Mouse (Mus musculus) liver, embryonic 14.5 days (tissue): ENCODE results near the gene Theg. TPM values are rescaled to one million over a fixed set of nuclear protein-coding genes. Genes with fewer than 3 reads are reported as not detected.

Source experiments
- ATAC-seq: fragments of 200-750 bp; cut with Nextera tagmentation; 2 replicates; pipeline ENCODE4 v1.8.0; 2017; ENCODE audit warnings: moderate number of reproducible peaks, mild to moderate bottlenecking, moderate library complexity; ENCODE audit not compliant: insufficient read depth
- DNase-seq, 3 experiments: peaks; one replicate each; pipeline ENCODE4 v3.0.0-alpha.2; 2012 to 2013; ENCODE audit warnings: low read depth in 3 of 3, low spot score in 3 of 3
- H3K27ac ChIP-seq: fragments of 300-500 bp; sonication (generic); 2 replicates; pipeline ENCODE4 v1.5.1; 2014; ENCODE audit warnings: moderate library complexity, mild to moderate bottlenecking, control low read depth, inconsistent platforms
- H3K27me3 ChIP-seq: fragments of 300-500 bp; sonication (generic); 2 replicates; pipeline ENCODE4 v1.6.1; 2014; ENCODE audit warnings: mild to moderate bottlenecking, low read length, moderate library complexity; ENCODE audit not compliant: control insufficient read depth, insufficient read depth
- H3K36me3 ChIP-seq: fragments of 300-500 bp; sonication (generic); replicated peaks from 2 replicates; pipeline ENCODE4 v1.6.1; 2014; ENCODE audit warnings: low read depth; ENCODE audit not compliant: control insufficient read depth, insufficient read depth
- H3K4me1 ChIP-seq, 2 experiments: fragments of 200-500 bp in 1 of 2; fragments of 300-500 bp in 1 of 2; sonication (generic) in 1 of 2; replicated peaks; 2 replicates each; pipeline ENCODE4 v1.6.1; 2012 to 2014; ENCODE audit warnings: antibody characterized with exemption in 1 of 2, inconsistent platforms in 1 of 2, low read length in 1 of 2; ENCODE audit not compliant: control insufficient read depth in 2 of 2, insufficient read depth in 2 of 2
- H3K4me2 ChIP-seq: fragments of 300-500 bp; sonication (generic); 2 replicates; pipeline ENCODE4 v1.6.1; 2014; ENCODE audit warnings: low read depth, mild to moderate bottlenecking, control low read depth, moderate library complexity
- H3K4me3 ChIP-seq, 2 experiments: fragments of 200-500 bp in 1 of 2; fragments of 300-500 bp in 1 of 2; sonication (generic) in 1 of 2; 2 replicates each; pipeline ENCODE4 v1.5.1; 2012 to 2014; ENCODE audit warnings: low read depth in 2 of 2, low read length in 2 of 2, mild to moderate bottlenecking in 2 of 2, control low read depth in 1 of 2, inconsistent platforms in 1 of 2, moderate library complexity in 1 of 2; ENCODE audit not compliant: insufficient read depth in 1 of 2
- H3K9ac ChIP-seq: fragments of 300-500 bp; sonication (generic); replicated peaks from 2 replicates; pipeline ENCODE4 v1.6.1; 2014; ENCODE audit warnings: mild to moderate bottlenecking, control low read depth, moderate library complexity
- H3K9me3 ChIP-seq: fragments of 300-500 bp; sonication (generic); 2 replicates; pipeline ENCODE4 v1.6.1; 2016; ENCODE audit warnings: low read length, mixed read lengths; ENCODE audit not compliant: control insufficient read depth
- CTCF ChIP-seq: IDR thresholded peaks from 2 replicates; pipeline ENCODE4 v1.5.1; 2016; ENCODE audit warnings: antibody characterized with exemption, low read depth, control low read depth
- EP300 ChIP-seq: IDR thresholded peaks from 2 replicates; pipeline ENCODE4 v1.6.1; 2016; ENCODE audit warnings: antibody characterized with exemption, low read depth
- WGBS: fragments of 180-500 bp; shearing (Covaris S2); extraction: QIAGEN DNeasy Blood & Tissue Kit; methylation state at CpG from one replicate; pipeline ENCODE4 v1.1.7; 2014; ENCODE audit not compliant: insufficient replicate concordance; 5-methylcytosine and 5-hydroxymethylcytosine counted together
- polyA plus RNA-seq, 2 experiments: library from polyadenylated mRNA; depleted of rRNA in 1 of 2; stranded (reverse) in 1 of 2; unstranded in 1 of 2; fragments of >200 nt; fragmentation: Nextera tagmentation in 1 of 2; extraction: Ambion mirVana in 1 of 2; gene quantifications; 2 replicates each; pipeline versions ENCODE4 v1.2.1 to v1.2.3; 2012 to 2014

Gene Theg
- polyA plus RNA-seq, 2 experiments, result not detected

GRCm38 (mm10) chr10:79594872-79595589 lies 7.9 kb upstream of the Theg start:
- Histone ChIP-seq H3K4me2 (no peak overlapping the region), H3K9ac (no peak overlapping the region), H3K36me3 (no peaks in the 10 kb centered on the region), H3K27ac (no peak overlapping the region), H3K4me1 (no peaks in the 10 kb centered on the region), H3K27me3 (no peaks in the 10 kb centered on the region; the same call in 1 of the 2 replicates), H3K9me3 (no peaks in the 10 kb centered on the region), H3K4me3 (no peak overlapping the region)
- TF ChIP-seq CTCF, result peak; percentile 86
- no peak for TF ChIP-seq EP300
- no peak for ATAC-seq
- 13% methylated on average over 17 of the region's 17 CpGs for WGBS
- DNase-seq, result peak; percentile 12 to 32 (median 20)

GRCm38 (mm10) chr10:79594111-79594510 lies 7.0 kb upstream of the Theg start:
- Histone ChIP-seq H3K9ac (no peak overlapping the region), H3K4me3 (no peak overlapping the region), H3K4me2 (no peak overlapping the region), H3K27me3 (no peaks in the 10 kb centered on the region; the same call in 1 of the 2 replicates), H3K4me1 (no peaks in the 10 kb centered on the region), H3K36me3 (no peaks in the 10 kb centered on the region), H3K27ac (no peak overlapping the region), H3K9me3 (no peaks in the 10 kb centered on the region)
- DNase-seq (no peak), ATAC-seq (no peak)
- TF ChIP-seq CTCF (no peak), EP300 (no peak)
- 26% methylated on average over 6 of the region's 6 CpGs for WGBS

- no peak overlapping the region for H3K4me3 ChIP-seq
- DNase-seq (no peak), ATAC-seq (no peak)
- no peaks in the 10 kb centered on the region for H3K9me3 ChIP-seq
- H3K36me3 ChIP-seq, result no peaks in the 10 kb centered on the region
- WGBS, result 69% methylated on average over 1 of the region's 1 CpGs
- TF ChIP-seq CTCF (no peak), EP300 (no peak)
- no peaks in the 10 kb centered on the region; the same call in 1 of the 2 replicates for H3K27me3 ChIP-seq
- no peak overlapping the region for H3K9ac ChIP-seq
- H3K27ac ChIP-seq, result no peak overlapping the region
- H3K4me1 ChIP-seq, result no peaks in the 10 kb centered on the region
- H3K4me2 ChIP-seq, result no peak overlapping the region
Observed at GRCm38 (mm10) chr10:79590702-79591101, 3.6 kb upstream of the Theg start.

- H3K9me3 ChIP-seq, result no peaks in the 10 kb centered on the region
- no peaks in the 10 kb centered on the region for H3K36me3 ChIP-seq
- ATAC-seq (no peak), DNase-seq (no peak)
- no peak overlapping the region for H3K9ac ChIP-seq
- 44% methylated on average over 4 of the region's 4 CpGs for WGBS
- H3K4me3 ChIP-seq, result no peak overlapping the region
- H3K4me2 ChIP-seq, result no peak overlapping the region
- no peaks in the 10 kb centered on the region for H3K4me1 ChIP-seq
- no peak overlapping the region for H3K27ac ChIP-seq
- no peaks in the 10 kb centered on the region for H3K27me3 ChIP-seq
- TF ChIP-seq EP300 (no peak), CTCF (no peak)
Observed at GRCm38 (mm10) chr10:79587752-79588126, 608 bp upstream of the Theg start.

- no peaks in the 10 kb centered on the region for H3K27me3 ChIP-seq
- DNase-seq (no peak), ATAC-seq (no peak)
- no peak overlapping the region for H3K9ac ChIP-seq
- no peak overlapping the region for H3K27ac ChIP-seq
- H3K4me1 ChIP-seq, result no peaks in the 10 kb centered on the region
- WGBS, result 52% methylated on average over 8 of the region's 8 CpGs
- H3K9me3 ChIP-seq, result no peaks in the 10 kb centered on the region
- no peak overlapping the region for H3K4me3 ChIP-seq
- no peaks in the 10 kb centered on the region for H3K36me3 ChIP-seq
- H3K4me2 ChIP-seq, result no peak overlapping the region
- no peak for TF ChIP-seq CTCF
- no peak for TF ChIP-seq EP300
Observed at GRCm38 (mm10) chr10:79586243-79586642, 888 bp downstream of the Theg start.
